Mouse (Mus musculus) cerebellum, adult 2 months (tissue): ENCODE results near the gene Olfr1447.

Experiments
- CTCF ChIP-seq: fragments of 200-500 bp; IDR thresholded peaks from 2 replicates; pipeline ENCODE4 v1.5.1; 2011; ENCODE audit warnings: low read depth, mild to moderate bottlenecking, control low read depth, low read length, moderate library complexity, borderline replicate concordance; ENCODE audit not compliant: insufficient read depth
- POLR2A ChIP-seq: fragments of 200-500 bp; IDR thresholded peaks from 2 replicates; pipeline ENCODE4 v1.6.1; 2011; ENCODE audit warnings: low read length, control low read depth, borderline replicate concordance; ENCODE audit not compliant: insufficient read depth

DNA sequence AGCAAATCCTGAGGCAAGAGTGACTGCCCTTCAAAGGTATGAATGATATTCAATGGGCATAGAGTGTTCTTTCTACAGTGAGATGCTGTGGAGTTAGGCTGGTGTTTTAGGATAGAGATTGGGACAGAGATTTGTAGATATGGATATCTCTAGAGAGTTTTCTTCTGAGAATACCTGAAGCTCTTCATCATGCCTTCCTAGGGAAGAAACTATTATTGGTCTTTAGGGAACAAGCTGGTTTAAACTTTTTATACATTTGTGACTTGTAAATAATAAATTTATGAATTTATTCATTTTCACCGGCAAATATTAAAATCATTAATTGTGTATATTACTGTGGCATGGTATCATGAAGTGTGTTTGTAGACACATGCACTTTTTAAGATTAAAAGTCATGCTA lies at the start of gene Olfr1447:
- no peak for TF ChIP-seq CTCF
- no peak for TF ChIP-seq POLR2A
